Mouse (Mus musculus) midbrain, postnatal 0 days (tissue): Measurements from ENCODE around the gene Olfr213. TPM values are rescaled to one million over a fixed set of nuclear protein-coding genes. Genes with fewer than 3 reads are reported as not detected.
"Not testable (repeated sequence)": the region's sequence is repeated elsewhere in the genome, so short reads cannot be mapped to it uniquely, and the experiment has no call there.

ENCODE experiments used
- ATAC-seq: fragments of 200-750 bp; cut with Nextera tagmentation; 2 replicates; pipeline ENCODE4 v1.8.0; 2017; ENCODE audit warnings: moderate number of reproducible peaks, mild to moderate bottlenecking, moderate TSS enrichment, moderate library complexity; ENCODE audit not compliant: low FRiP score
- DNase-seq: peaks from one replicate; pipeline ENCODE4 v3.0.0-alpha.2; 2015; ENCODE audit warnings: low spot score
- H3K27ac ChIP-seq: fragments of 300-500 bp; sonication (generic); 2 replicates; pipeline ENCODE4 v1.5.1; 2014; ENCODE audit warnings: low read depth, mild to moderate bottlenecking, low read length, mixed read lengths
- H3K27me3 ChIP-seq: fragments of 300-500 bp; sonication (generic); 2 replicates; pipeline ENCODE4 v1.6.1; 2014; ENCODE audit warnings: low read length, control low read depth, mixed read lengths; ENCODE audit not compliant: insufficient read depth
- H3K36me3 ChIP-seq: fragments of 300-500 bp; sonication (generic); 2 replicates; pipeline ENCODE4 v1.6.1; 2014; ENCODE audit warnings: low read length, control low read depth, mixed read lengths; ENCODE audit not compliant: insufficient read depth
- H3K4me1 ChIP-seq: fragments of 300-500 bp; sonication (generic); 2 replicates; pipeline ENCODE4 v1.6.1; 2014; ENCODE audit warnings: mild to moderate bottlenecking, control low read depth, antibody characterized with exemption, low read length, mixed read lengths; ENCODE audit not compliant: insufficient read depth
- H3K4me2 ChIP-seq: fragments of 300-500 bp; sonication (generic); 2 replicates; pipeline ENCODE4 v1.6.1; 2014; ENCODE audit warnings: low read depth, mild to moderate bottlenecking, low read length, mixed read lengths; ENCODE audit not compliant: poor library complexity, severe bottlenecking
- H3K4me3 ChIP-seq: fragments of 300-500 bp; sonication (generic); 2 replicates; pipeline ENCODE4 v1.5.1; 2014; ENCODE audit warnings: low read depth, mild to moderate bottlenecking, low read length, moderate library complexity
- H3K9ac ChIP-seq: fragments of 300-500 bp; sonication (generic); replicated peaks from 2 replicates; pipeline ENCODE4 v1.6.1; 2014; ENCODE audit warnings: mild to moderate bottlenecking, low read length, moderate library complexity, mixed read lengths; ENCODE audit not compliant: poor library complexity, severe bottlenecking
- H3K9me3 ChIP-seq: fragments of 300-500 bp; sonication (generic); 2 replicates; pipeline ENCODE4 v1.6.1; 2016; ENCODE audit warnings: low read length, control low read depth
- CTCF ChIP-seq: IDR thresholded peaks from 2 replicates; pipeline ENCODE4 v1.5.1; 2016; ENCODE audit warnings: antibody characterized with exemption, mild to moderate bottlenecking
- WGBS: fragments of 180-500 bp; shearing (Covaris S2); extraction: QIAGEN DNeasy Blood & Tissue Kit; methylation state at CpG from one replicate; pipeline ENCODE4 v1.1.7; 2014; 5-methylcytosine and 5-hydroxymethylcytosine counted together
- polyA plus RNA-seq: library from polyadenylated mRNA; unstranded; fragments of >200 nt; fragmentation: Nextera tagmentation; extraction: Ambion mirVana; gene quantifications from 2 replicates; pipeline ENCODE4 v1.2.1, GENCODE M21; 2015
- total RNA-seq: library from RNA; depleted of rRNA; stranded (reverse); fragments of >200 nt; gene quantifications from 2 replicates; pipeline ENCODE4 v1.2.3, GENCODE M21; 2014; rRNA removed

The Olfr213 gene
- not detected in 2 replicates for total RNA-seq
- polyA plus RNA-seq, result not detected in 2 replicates

DNA sequence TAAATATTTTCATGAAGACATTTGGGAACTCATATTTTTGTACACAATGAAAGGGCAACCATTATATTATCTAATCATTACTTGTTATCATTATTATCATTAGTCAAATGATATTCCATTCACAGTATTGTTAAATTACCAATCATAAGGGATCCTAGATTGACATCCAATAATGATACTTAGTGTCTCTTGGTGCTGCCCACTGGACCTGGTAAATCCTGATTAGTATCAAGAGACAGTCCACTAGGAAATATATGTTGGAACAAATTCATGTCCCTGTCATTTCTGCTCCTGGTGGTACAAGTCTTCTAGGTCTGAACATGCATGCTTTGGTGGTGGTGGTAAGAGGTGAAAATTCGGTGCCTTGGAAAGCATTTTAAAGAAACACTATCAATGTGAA lies at the start of gene Olfr213:
TSS of gene Olfr213 (plus strand) at position 301 of the 400 bp plus-strand sequence.
- no peak within 1 kb of the TSS for H3K4me3 ChIP-seq
- no peaks in the 10 kb centered on the region for H3K36me3 ChIP-seq
- DNase-seq (no peak), ATAC-seq (no peak)
- no peak within 1 kb of the TSS for H3K9ac ChIP-seq
- no peak within 1 kb of the TSS for H3K4me2 ChIP-seq
- no peaks in the 10 kb centered on the region for H3K9me3 ChIP-seq
- no peak within 1 kb of the TSS for H3K27ac ChIP-seq
- TF ChIP-seq CTCF, result no peak
- H3K4me1 ChIP-seq, result no peaks in the 10 kb centered on the region
- H3K27me3 ChIP-seq, result no peaks in the 10 kb centered on the region
- WGBS, result 85% methylated on average over 1 of the region's 1 CpGs

DNA sequence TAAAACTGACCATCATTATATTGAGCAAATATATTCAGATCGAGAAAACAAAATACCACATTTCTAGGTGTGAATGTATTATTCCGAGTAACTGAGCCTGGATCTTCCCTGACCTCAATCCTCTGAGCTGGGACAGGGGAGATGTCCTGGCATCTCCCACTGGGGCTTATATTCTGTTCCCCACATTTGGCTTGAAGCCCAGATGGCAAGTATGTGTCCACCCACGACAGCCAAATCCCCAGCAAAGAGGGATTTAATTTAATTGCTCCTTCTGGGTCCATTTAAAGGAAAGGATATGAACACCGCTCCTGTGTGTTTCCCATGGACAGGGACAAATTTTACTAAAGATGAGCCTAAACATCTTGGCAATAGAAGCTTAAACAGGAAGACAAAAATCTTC lies 49.5 kb upstream of the Olfr213 start, which contains the start of gene Olfr211:
TSS of gene Olfr211 (plus strand) at position 301 of the 400 bp plus-strand sequence.
- 61% methylated on average over 4 of the region's 4 CpGs for WGBS
- Histone ChIP-seq H3K27ac (no peak within 1 kb of the TSS), H3K4me2 (no peak within 1 kb of the TSS), H3K4me1 (no peaks in the 10 kb centered on the region), H3K9ac (no peak within 1 kb of the TSS), H3K36me3 (no peaks in the 10 kb centered on the region), H3K9me3 (no peaks in the 10 kb centered on the region), H3K4me3 (no peak within 1 kb of the TSS), H3K27me3 (no peaks in the 10 kb centered on the region)
- peak; percentile 54 for DNase-seq
- ATAC-seq, result no peak
- no peak for TF ChIP-seq CTCF

DNA sequence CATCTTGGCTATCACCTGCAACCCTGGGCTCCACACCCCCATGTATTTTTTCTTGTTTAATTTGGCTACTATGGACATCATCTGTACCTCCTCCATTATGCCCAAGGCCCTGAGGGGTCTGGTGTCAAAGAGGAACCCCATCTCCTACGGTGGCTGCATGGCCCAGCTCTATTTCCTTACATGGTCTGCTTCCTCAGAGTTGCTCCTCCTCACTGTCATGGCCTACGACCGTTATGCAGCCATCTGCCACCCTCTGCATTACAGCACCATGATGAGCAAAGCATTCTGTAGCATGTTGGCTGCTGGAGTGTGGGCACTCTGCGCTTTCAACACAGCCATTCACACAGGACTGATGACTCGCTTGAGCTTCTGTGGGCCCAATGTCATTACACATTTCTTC lies 44.5 kb upstream of the Olfr213 start:
- H3K4me2 ChIP-seq, result no peak overlapping the region
- no peaks in the 10 kb centered on the region for H3K36me3 ChIP-seq
- H3K4me1 ChIP-seq, result no peaks in the 10 kb centered on the region
- TF ChIP-seq CTCF, result no peak
- WGBS, result 89% methylated on average over 5 of the region's 5 CpGs
- no peak overlapping the region for H3K4me3 ChIP-seq
- no peaks in the 10 kb centered on the region for H3K9me3 ChIP-seq
- DNase-seq (no peak), ATAC-seq (no peak)
- H3K27me3 ChIP-seq, result no peaks in the 10 kb centered on the region
- H3K27ac ChIP-seq, result no peak overlapping the region
- no peak overlapping the region for H3K9ac ChIP-seq

DNA sequence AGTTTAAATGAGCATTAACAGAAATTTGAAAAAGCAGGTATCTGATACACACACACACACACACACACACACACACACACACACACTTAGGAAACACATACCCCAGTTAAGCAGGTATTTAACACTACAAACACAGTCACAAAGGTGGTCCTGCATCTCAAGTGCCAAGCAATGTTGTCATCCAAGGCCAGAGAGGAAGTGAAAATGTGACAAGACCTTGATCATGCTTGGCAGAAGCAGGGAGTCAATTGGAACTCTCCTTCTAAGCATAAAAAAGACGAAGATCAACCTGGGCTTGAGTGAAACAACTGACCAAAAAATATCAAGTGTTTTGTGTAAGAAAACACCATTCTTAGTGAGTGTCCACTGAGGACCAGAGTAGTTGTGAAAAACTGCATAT lies 42.3 kb upstream of the Olfr213 start:
- ATAC-seq, result no peak
- H3K27ac ChIP-seq, result no peak overlapping the region
- H3K4me2 ChIP-seq, result no peak overlapping the region
- no peaks in the 10 kb centered on the region for H3K9me3 ChIP-seq
- no peaks in the 10 kb centered on the region for H3K36me3 ChIP-seq
- H3K27me3 ChIP-seq, result no peaks in the 10 kb centered on the region
- no peak overlapping the region for H3K9ac ChIP-seq
- H3K4me3 ChIP-seq, result no peak overlapping the region
- 93% methylated on average over 1 of the region's 1 CpGs for WGBS
- no peak for DNase-seq
- no peaks in the 10 kb centered on the region for H3K4me1 ChIP-seq
- TF ChIP-seq CTCF, result no peak

DNA sequence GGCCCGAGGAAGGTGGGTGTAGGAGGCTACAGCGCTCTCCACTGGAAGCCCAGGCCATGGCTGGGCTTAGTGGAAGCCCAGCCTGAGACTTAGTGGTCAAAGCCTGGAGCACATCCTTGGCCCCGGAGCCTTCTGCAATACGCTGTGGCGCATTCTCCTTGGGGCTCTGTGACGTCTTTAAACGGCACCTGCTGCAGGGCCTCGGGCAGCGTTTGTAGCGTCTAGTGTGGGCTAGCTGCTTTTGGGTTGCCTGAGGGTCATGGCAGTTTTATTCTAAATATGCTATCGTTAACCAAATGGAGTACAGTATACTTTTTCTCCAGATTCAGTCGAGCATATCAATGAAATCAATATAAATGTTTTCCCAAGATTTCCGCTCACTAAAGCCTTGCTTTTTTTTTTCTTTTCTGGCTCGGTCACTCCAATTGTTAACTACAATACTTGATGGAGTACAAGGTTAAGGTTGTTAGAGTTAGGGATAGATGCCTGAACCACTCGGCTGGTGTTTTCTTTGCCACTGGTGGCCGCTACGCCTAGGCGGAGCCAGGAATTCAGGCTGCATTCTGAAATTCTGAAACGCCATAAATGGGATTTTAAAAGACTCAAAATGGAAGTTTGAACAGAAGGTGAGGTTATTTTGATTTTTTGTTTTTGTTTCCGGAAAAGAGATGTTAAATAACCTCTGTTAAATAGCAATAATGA lies 31.8 kb upstream of the Olfr213 start, which contains the start of gene Olfr212:
TSS of gene Olfr212 (plus strand) at position 215 of the 702 bp plus-strand sequence.
- H3K27ac ChIP-seq, DNase-seq, H3K36me3 ChIP-seq, H3K4me2 ChIP-seq, H3K27me3 ChIP-seq, ATAC-seq, H3K4me3 ChIP-seq, H3K4me1 ChIP-seq, H3K9me3 ChIP-seq, H3K9ac ChIP-seq: not testable (repeated sequence)
- 89% methylated on average over 19 of the region's 20 CpGs for WGBS

DNA sequence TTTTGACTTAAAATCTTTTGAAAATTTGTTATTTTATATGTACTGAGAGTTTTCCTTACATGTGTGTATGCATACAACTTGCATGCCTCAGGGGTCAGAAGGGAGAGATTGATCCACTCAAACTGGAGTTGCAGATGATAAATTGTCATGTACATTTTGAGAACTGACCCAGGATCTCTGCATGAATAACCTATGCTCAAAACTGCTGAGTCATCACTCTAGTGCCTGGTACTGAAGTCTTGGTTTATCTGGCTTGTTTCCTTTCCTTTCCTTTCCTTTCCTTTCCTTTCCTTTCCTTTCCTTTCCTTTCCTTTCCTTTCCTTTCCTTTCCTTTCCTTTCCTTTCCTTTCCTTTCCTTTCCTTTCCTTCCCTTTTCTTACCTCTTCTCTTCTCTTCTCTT lies 23.4 kb upstream of the Olfr213 start:
- DNase-seq, result no peak
- H3K36me3 ChIP-seq, result no peaks in the 10 kb centered on the region
- TF ChIP-seq CTCF, result no peak
- no peak overlapping the region for H3K27ac ChIP-seq
- H3K4me1 ChIP-seq, result no peaks in the 10 kb centered on the region
- H3K4me3 ChIP-seq, result no peak overlapping the region
- no peak overlapping the region for H3K4me2 ChIP-seq
- ATAC-seq, result no peak
- no peak overlapping the region for H3K9ac ChIP-seq
- no peaks in the 10 kb centered on the region for H3K9me3 ChIP-seq
- H3K27me3 ChIP-seq, result no peaks in the 10 kb centered on the region
